Mouse (Mus musculus) lung, postnatal 25 days (tissue): ENCODE data around the gene Parp1.
"Not testable (repeated sequence)": the region's sequence is repeated elsewhere in the genome, so short reads cannot be mapped to it uniquely, and the experiment has no call there.

Experiments
- DNase-seq: peaks from one replicate; pipeline ENCODE4 v3.0.0; 2022; ENCODE audit warnings: low spot score

The Parp1 gene

GRCm38 (mm10) chr1:180561187-180561586 lies 7.5 kb upstream of the Parp1 start:
- no peak for DNase-seq

- no peak for DNase-seq
Measured at GRCm38 (mm10) chr1:180564885-180565284, 3.8 kb upstream of the Parp1 start.

GRCm38 (mm10) chr1:180567761-180568160 lies 963 bp upstream of the Parp1 start:
- no peak for DNase-seq

GRCm38 (mm10) chr1:180568248-180568647 lies 476 bp upstream of the Parp1 start:
- no peak for DNase-seq

GRCm38 (mm10) chr1:180569453-180569852 lies 729 bp downstream of the Parp1 start:
- no peak for DNase-seq

- DNase-seq: no peak
Measured at GRCm38 (mm10) chr1:180570181-180570580, 1.5 kb downstream of the Parp1 start.

GRCm38 (mm10) chr1:180571018-180571589 lies 2.4 kb downstream of the Parp1 start:
- DNase-seq: no peak

- DNase-seq: not testable (repeated sequence)
Measured at GRCm38 (mm10) chr1:180571721-180572120, 3.0 kb downstream of the Parp1 start.

- DNase-seq: no peak
Measured at GRCm38 (mm10) chr1:180572154-180572553, 3.4 kb downstream of the Parp1 start.

- peak; percentile 30 for DNase-seq
Measured at GRCm38 (mm10) chr1:180576524-180576923, 7.8 kb downstream of the Parp1 start.

- DNase-seq: no peak
Measured at GRCm38 (mm10) chr1:180577837-180578236, 9.1 kb downstream of the Parp1 start.

GRCm38 (mm10) chr1:180587792-180588442 lies 19.2 kb downstream of the Parp1 start:
- peak; percentile 38 for DNase-seq

GRCm38 (mm10) chr1:180600578-180600977 lies 31.9 kb downstream of the Parp1 start:
- DNase-seq: no peak

GRCm38 (mm10) chr1:180601806-180602205 lies 33.1 kb downstream of the Parp1 start:
- peak; percentile 59 for DNase-seq

GRCm38 (mm10) chr1:180604579-180604978 lies 35.9 kb downstream of the Parp1 start:
- DNase-seq: no peak

- DNase-seq: no peak
Measured at GRCm38 (mm10) chr1:180606106-180606505, 37.4 kb downstream of the Parp1 start.

GRCm38 (mm10) chr1:180606796-180607577 lies 38.3 kb downstream of the Parp1 start:
- no peak for DNase-seq

- DNase-seq: no peak
Measured at GRCm38 (mm10) chr1:180607578-180607879, 38.8 kb downstream of the Parp1 start.

- DNase-seq: not testable (repeated sequence)
Measured at GRCm38 (mm10) chr1:180611842-180612241, 43.1 kb downstream of the Parp1 start.

GRCm38 (mm10) chr1:180616762-180617161 lies 48.0 kb downstream of the Parp1 start:
- DNase-seq: no peak

- no peak for DNase-seq
Measured at GRCm38 (mm10) chr1:180622389-180622788, 53.7 kb downstream of the Parp1 start.

GRCm38 (mm10) chr1:180623911-180624310 lies 55.2 kb downstream of the Parp1 start:
- no peak for DNase-seq

- DNase-seq: peak; percentile 64
Measured at GRCm38 (mm10) chr1:180626141-180626540, 57.4 kb downstream of the Parp1 start.
